Mouse (Mus musculus) ES-E14 (cell line): Measurements from ENCODE around the gene Thrap3. TPM values are rescaled to one million over a fixed set of nuclear protein-coding genes. Genes with fewer than 3 reads are reported as not detected.
"Not testable (repeated sequence)": the region's sequence is repeated elsewhere in the genome, so short reads cannot be mapped to it uniquely, and the experiment has no call there.

Source experiments
- DNase-seq: peaks from one replicate; pipeline ENCODE4 v3.0.0-alpha.2; 2013; ENCODE audit warnings: low read depth, low spot score
- H3K27ac ChIP-seq: 2 replicates; pipeline ENCODE4 v1.5.1; 2012; ENCODE audit warnings: low read depth, mild to moderate bottlenecking, low read length, moderate library complexity, mixed read lengths; ENCODE audit not compliant: poor library complexity, insufficient read depth, severe bottlenecking
- H3K36me3 ChIP-seq: 2 replicates; pipeline ENCODE4 v1.6.1; 2012; ENCODE audit warnings: mild to moderate bottlenecking, low read length, moderate library complexity, mixed read lengths; ENCODE audit not compliant: control insufficient read depth, poor library complexity, insufficient read depth, severe bottlenecking
- H3K4me1 ChIP-seq, 2 experiments: fragments of 150-350 bp in 1 of 2; sonication (generic) in 1 of 2; 2 replicates each; pipeline ENCODE4 v1.6.1; 2012; ENCODE audit warnings: low read length in 2 of 2, mild to moderate bottlenecking in 1 of 2, mixed read lengths in 1 of 2; ENCODE audit not compliant: control insufficient read depth in 2 of 2, insufficient read depth in 2 of 2, poor library complexity in 1 of 2
- H3K4me3 ChIP-seq, 2 experiments: fragments of 150-350 bp in 1 of 2; sonication (generic) in 1 of 2; 2 replicates each; pipeline ENCODE4 v1.5.1; 2012; ENCODE audit warnings: low read length in 2 of 2, low read depth in 1 of 2, mild to moderate bottlenecking in 1 of 2, mixed read lengths in 1 of 2; ENCODE audit not compliant: insufficient read depth in 1 of 2, poor library complexity in 1 of 2, severe bottlenecking in 1 of 2
- H3K9ac ChIP-seq: 2 replicates; pipeline ENCODE4 v1.6.1; 2012; ENCODE audit warnings: low read depth, mild to moderate bottlenecking, low read length, mixed read lengths; ENCODE audit not compliant: poor library complexity, insufficient read depth, severe bottlenecking
- H3K9me3 ChIP-seq: fragments of 150-350 bp; sonication (generic); 2 replicates; pipeline ENCODE4 v1.6.1; 2012; ENCODE audit warnings: low read depth, mild to moderate bottlenecking, low read length; ENCODE audit not compliant: control insufficient read depth, insufficient read depth
- CHD2 ChIP-seq: IDR thresholded peaks from 2 replicates; pipeline ENCODE4 v1.6.1; 2014; ENCODE audit warnings: mild to moderate bottlenecking, low read depth, low read length, inconsistent platforms
- HCFC1 ChIP-seq: IDR thresholded peaks from 2 replicates; pipeline ENCODE4 v1.6.1; 2012; ENCODE audit warnings: low read length, inconsistent platforms, borderline replicate concordance; ENCODE audit not compliant: insufficient read depth
- MAFK ChIP-seq: IDR thresholded peaks from 2 replicates; pipeline ENCODE4 v1.6.1; 2014; ENCODE audit warnings: mild to moderate bottlenecking, low read depth, low read length, inconsistent platforms; ENCODE audit not compliant: insufficient read depth
- ZC3H11A ChIP-seq: IDR thresholded peaks from 2 replicates; pipeline ENCODE4 v1.6.1; 2012; ENCODE audit warnings: low read depth, mild to moderate bottlenecking, inconsistent platforms, low read length, borderline replicate concordance
- ZNF384 ChIP-seq: IDR thresholded peaks from 2 replicates; pipeline ENCODE4 v1.6.1; 2012; ENCODE audit warnings: low read depth, low read length, inconsistent platforms
- in situ Hi-C, 2 experiments: fragments of 600-800 bp; cut with MboI; formaldehyde crosslinking; loops; one replicate each; pipeline ENCODE4 v1.15.1; 2025; ENCODE audit warnings: low sequenced_read_pairs in 2 of 2, inconsistent platforms in 1 of 2; ENCODE audit not compliant: unreplicated experiment in 2 of 2
- total RNA-seq: library from RNA; depleted of rRNA; stranded (reverse); fragments of 300-350 nt; gene quantifications from 2 replicates; pipeline ENCODE4 v1.2.3, GENCODE M21; 2012

The Thrap3 gene
- total RNA-seq, 1 experiment: 211 TPM

DNA sequence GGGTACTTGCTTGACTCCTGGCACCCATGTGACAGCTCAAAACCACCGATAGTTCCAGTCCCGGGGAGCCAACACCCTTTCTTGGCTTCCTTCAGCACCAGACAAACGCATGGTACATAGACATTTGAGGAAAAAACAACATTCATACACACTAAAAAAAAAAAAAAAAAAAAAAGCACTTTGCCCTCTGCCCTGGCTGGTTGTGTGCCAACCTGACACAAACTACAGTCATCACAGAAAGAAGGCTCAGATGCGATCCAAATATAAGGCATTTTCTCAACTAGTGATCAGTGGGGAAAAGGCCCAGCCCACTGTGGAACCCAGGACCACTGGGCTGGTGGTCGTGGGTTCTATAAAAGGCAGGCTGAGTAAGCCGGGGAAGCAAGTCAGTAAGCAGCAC is 33.7 kb downstream of the Thrap3 start:
- Histone ChIP-seq H3K9ac (no peak overlapping the region), H3K9me3 (no peaks in the 10 kb centered on the region), H3K36me3 (peaks cover 47% of the 10 kb centered on the region), H3K27ac (no peak overlapping the region), H3K4me3 (no peak overlapping the region), H3K4me1 (peaks cover 4 to 8% of the 10 kb centered on the region in 2 experiments; a peak in 3 of 4 replicates)
- DNase-seq: no peak
- TF ChIP-seq CHD2 (no peak), ZNF384 (no peak), HCFC1 (no peak), ZC3H11A (no peak), MAFK (no peak)
- in situ Hi-C loops: no loop called here

GRCm38 (mm10) chr4:126166084-126166483 is 36.5 kb downstream of the Thrap3 start:
- no peak for TF ChIP-seq HCFC1
- no peak for TF ChIP-seq CHD2
- no peak for TF ChIP-seq ZNF384
- no peak for TF ChIP-seq ZC3H11A
- no peak for TF ChIP-seq MAFK
- H3K4me3 ChIP-seq: no peak overlapping the region
- H3K27ac ChIP-seq: no peak overlapping the region
- peaks cover 4 to 15% of the 10 kb centered on the region in 2 experiments for H3K4me1 ChIP-seq
- no peak for DNase-seq
- in situ Hi-C loops: no loop called here
- peaks cover 39% of the 10 kb centered on the region for H3K36me3 ChIP-seq
- no peak overlapping the region for H3K9ac ChIP-seq
- H3K9me3 ChIP-seq: no peaks in the 10 kb centered on the region

DNA sequence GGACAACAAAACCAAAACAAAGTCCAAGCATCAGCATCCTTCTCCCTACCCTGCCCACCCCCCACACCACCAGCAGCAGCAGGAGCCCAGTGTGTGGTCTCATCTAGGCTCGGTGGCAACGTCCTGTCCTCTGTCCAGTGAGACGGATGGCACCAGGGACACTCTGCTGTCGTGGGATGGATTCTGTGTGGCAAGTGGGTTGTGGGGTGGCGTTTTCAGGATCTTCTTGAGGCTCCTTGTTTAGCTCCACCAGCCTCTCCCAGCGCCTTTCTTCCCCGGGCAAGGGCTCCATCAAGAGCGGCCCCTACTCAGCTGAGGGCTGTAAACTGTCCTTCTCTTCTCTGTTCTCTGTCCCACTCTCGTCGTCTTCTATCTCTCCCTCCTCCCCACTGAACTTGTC is 37.5 kb downstream of the Thrap3 start:
- in situ Hi-C loops, H3K9ac ChIP-seq, DNase-seq, H3K4me3 ChIP-seq, H3K9me3 ChIP-seq, H3K27ac ChIP-seq: not testable (repeated sequence)
- peaks cover 4 to 15% of the 10 kb centered on the region in 2 experiments for H3K4me1 ChIP-seq
- peaks cover 32% of the 10 kb centered on the region for H3K36me3 ChIP-seq

- no peak overlapping the region for H3K9ac ChIP-seq
These were observed 38.9 kb downstream of the Thrap3 start for GRCm38 (mm10) chr4:126163685-126164084.

GRCm38 (mm10) chr4:126163067-126163659 is 39.4 kb downstream of the Thrap3 start, which contains the start of gene Sh3d21:
Sh3d21 (minus strand) TSS chr4:126163491.
- peak; percentile 33 for DNase-seq
- H3K27ac ChIP-seq: peak within 1 kb of the TSS; percentile 54
- H3K9me3 ChIP-seq: no peaks in the 10 kb centered on the region
- H3K4me1 ChIP-seq: peaks cover 4 to 15% of the 10 kb centered on the region in 2 experiments
- in situ Hi-C loops: no loop called here
- peaks cover 23% of the 10 kb centered on the region for H3K36me3 ChIP-seq
- TF ChIP-seq ZC3H11A (no peak), MAFK (no peak), ZNF384 (no peak), HCFC1 (no peak), CHD2 (no peak)
- H3K4me3 ChIP-seq: peak within 1 kb of the TSS; percentile 74 to 75
- H3K9ac ChIP-seq: peak within 1 kb of the TSS; percentile 80

More at GRCm38 (mm10) chr4:126163685-126164084, 38.9 kb downstream of the Thrap3 start:
- in situ Hi-C loops: no loop called here
- Histone ChIP-seq H3K4me3 (peak overlapping the region in 1 of 2 experiments; percentile 75; a peak in 1 of 4 replicates), H3K9me3 (no peaks in the 10 kb centered on the region), H3K36me3 (peaks cover 26% of the 10 kb centered on the region), H3K4me1 (peaks cover 4 to 15% of the 10 kb centered on the region in 2 experiments), H3K27ac (peak overlapping the region; percentile 43; the same call in 1 of the 2 replicates)
- TF ChIP-seq HCFC1: no peak
- no peak for TF ChIP-seq ZC3H11A
- TF ChIP-seq ZNF384: no peak
- TF ChIP-seq MAFK: no peak
- TF ChIP-seq CHD2: no peak
- no peak for DNase-seq
